Mouse (Mus musculus): ENCODE results near the gene Ptrh1.

DNA sequence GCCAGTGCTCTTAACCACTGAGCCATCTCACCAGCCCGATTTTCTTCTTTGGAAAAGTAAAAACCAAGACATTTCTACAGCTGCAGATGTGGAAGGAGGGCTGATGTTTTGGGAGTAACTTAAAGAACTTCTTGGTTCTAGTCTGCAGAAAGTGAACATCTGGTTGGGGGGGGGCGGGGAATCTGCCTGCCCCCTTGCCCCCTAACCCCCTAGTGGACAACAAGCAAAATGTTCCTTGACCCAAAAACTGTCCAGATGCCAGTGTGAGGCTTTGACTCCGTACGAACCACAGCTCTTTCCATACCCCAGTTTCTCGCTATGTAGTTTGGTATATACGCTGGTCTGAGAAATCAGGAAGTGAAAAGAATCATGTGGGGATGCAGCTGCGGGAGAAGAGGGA, 25.4 kb upstream of the Ptrh1 start:
- TF ChIP-seq POLR2A (IDR thresholded peaks at IDR 0.05; ENCODE audit: insufficient read depth, low read depth, low read length) (no peak), CTCF (IDR thresholded peaks at IDR 0.05) (peak; percentile 29), EP300 (IDR thresholded peaks at IDR 0.05; ENCODE audit: insufficient read depth, low read depth, low read length) (no peak)
